Mouse (Mus musculus) cerebellum, adult 2 months (tissue): ENCODE data around the gene Slc22a1.

Experiments
- CTCF ChIP-seq: fragments of 200-500 bp; IDR thresholded peaks from 2 replicates; pipeline ENCODE4 v1.5.1; 2011; ENCODE audit warnings: low read depth, mild to moderate bottlenecking, control low read depth, low read length, moderate library complexity, borderline replicate concordance; ENCODE audit not compliant: insufficient read depth
- POLR2A ChIP-seq: fragments of 200-500 bp; IDR thresholded peaks from 2 replicates; pipeline ENCODE4 v1.6.1; 2011; ENCODE audit warnings: low read length, control low read depth, borderline replicate concordance; ENCODE audit not compliant: insufficient read depth

DNA sequence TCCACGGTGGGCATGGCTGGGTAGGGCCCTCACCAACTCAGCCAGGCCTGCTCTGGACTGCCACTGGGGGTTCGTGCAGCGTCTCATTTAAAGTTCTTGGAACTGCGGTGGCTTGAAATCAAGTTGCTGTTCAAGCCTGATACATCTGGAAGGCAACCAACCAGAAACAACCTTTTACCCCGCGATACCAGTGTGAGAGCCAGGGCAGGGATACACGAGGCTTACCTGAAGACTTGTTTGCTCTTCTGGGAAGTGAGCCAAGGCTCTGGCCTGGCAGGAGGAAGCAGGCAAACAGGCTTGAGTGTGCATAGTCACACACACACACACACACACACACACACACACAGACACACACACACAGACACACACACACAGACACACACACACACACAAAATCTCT, at the start of gene Slc22a1:
- no peak for TF ChIP-seq POLR2A
- TF ChIP-seq CTCF, result no peak
